ENCODE assay signal across 8 mouse cellular contexts in genomic region chr5:24261098-24261497, GRCm38 (mm10).
DNase-seq lines count a peak whose midpoint lies in the region; ATAC-seq and TF ChIP-seq lines count a peak whose summit lies in the region.

No protein-coding gene starts in this region.

- no peak for TF ChIP-seq POLR2A in small intestine, adult 2 months (IDR thresholded peaks at IDR 0.05; ENCODE audit: low read depth, low read length)

- no peak overlapping the region for H3K4me3 ChIP-seq in intestine, embryonic 14.5 days (ENCODE audit: low read depth, low read length)
- no peak overlapping the region for H3K4me3 ChIP-seq in intestine, embryonic 16.5 days (ENCODE audit: low read length)
- no peak overlapping the region for H3K4me3 ChIP-seq in midbrain, embryonic 15.5 days
- H3K4me3 ChIP-seq in small intestine, adult 2 months (ENCODE audit: low read depth, low read length): no peak overlapping the region

- WGBS in intestine, embryonic 14.5 days: 11% methylated on average over 7 of the region's 7 CpGs
- WGBS in intestine, embryonic 16.5 days: 8% methylated on average over 7 of the region's 7 CpGs
- WGBS in midbrain, embryonic 15.5 days: 17% methylated on average over 7 of the region's 7 CpGs
- 9% methylated on average over 7 of the region's 7 CpGs for WGBS in small intestine, adult 2 months

- H3K4me2 ChIP-seq in intestine, embryonic 14.5 days (ENCODE audit: low read length): no peak overlapping the region
- no peak overlapping the region for H3K4me2 ChIP-seq in intestine, embryonic 16.5 days (ENCODE audit: low read depth, low read length)
- H3K4me2 ChIP-seq in midbrain, embryonic 15.5 days: no peak overlapping the region

- no peak; the same call in 1 of the 2 replicates for ATAC-seq in intestine, embryonic 14.5 days (replicated peaks; ENCODE audit: low FRiP score, low TSS enrichment, low read depth)
- no peak for ATAC-seq in intestine, embryonic 16.5 days
- 0 out of 2 replicates have a peak, but pooled peaks have one; percentile 60 for ATAC-seq in midbrain, embryonic 15.5 days (replicated peaks)

- H3K9ac ChIP-seq in intestine, embryonic 14.5 days (ENCODE audit: low read length): no peak overlapping the region
- H3K9ac ChIP-seq in intestine, embryonic 16.5 days (ENCODE audit: low read depth, low read length): no peak overlapping the region
- H3K9ac ChIP-seq in midbrain, embryonic 15.5 days: no peak overlapping the region

- intact Hi-C loops in left cerebral cortex, postnatal 10 days (cut with DNase I): no loop called here

- peaks cover 10% of the 10 kb centered on the region for H3K4me1 ChIP-seq in intestine, embryonic 14.5 days (replicated peaks; ENCODE audit: control insufficient read depth, insufficient read depth, low read length)
- H3K4me1 ChIP-seq in intestine, embryonic 16.5 days (ENCODE audit: control insufficient read depth, insufficient read depth, low read length): peaks cover 9% of the 10 kb centered on the region
- H3K4me1 ChIP-seq in midbrain, embryonic 15.5 days: no peaks in the 10 kb centered on the region
- peaks cover 3% of the 10 kb centered on the region; the same call in 1 of the 2 replicates for H3K4me1 ChIP-seq in small intestine, adult 2 months (ENCODE audit: control insufficient read depth, insufficient read depth, insufficient read length, low read length)

- H3K9me3 ChIP-seq in intestine, embryonic 14.5 days (ENCODE audit: control insufficient read depth, low read length): no peaks in the 10 kb centered on the region
- no peaks in the 10 kb centered on the region for H3K9me3 ChIP-seq in intestine, embryonic 16.5 days (ENCODE audit: control insufficient read depth, low read length)
- no peaks in the 10 kb centered on the region for H3K9me3 ChIP-seq in midbrain, embryonic 15.5 days

- no peak overlapping the region for H3K27ac ChIP-seq in intestine, embryonic 14.5 days (ENCODE audit: low read depth)
- H3K27ac ChIP-seq in intestine, embryonic 16.5 days (ENCODE audit: low read length): no peak overlapping the region
- H3K27ac ChIP-seq in midbrain, embryonic 15.5 days: no peak overlapping the region
- H3K27ac ChIP-seq in small intestine, adult 2 months (ENCODE audit: insufficient read depth, low read depth, low read length): no peak overlapping the region

- H3K27me3 ChIP-seq in intestine, embryonic 14.5 days (replicated peaks; ENCODE audit: control insufficient read depth, insufficient read depth, low read length): no peaks in the 10 kb centered on the region
- H3K27me3 ChIP-seq in intestine, embryonic 16.5 days (replicated peaks; ENCODE audit: control insufficient read depth, insufficient read depth, low read length): no peaks in the 10 kb centered on the region
- no peaks in the 10 kb centered on the region for H3K27me3 ChIP-seq in midbrain, embryonic 15.5 days (replicated peaks)
- H3K27me3 ChIP-seq in small intestine, adult 2 months (ENCODE audit: control insufficient read depth, insufficient read depth, low read length): no peaks in the 10 kb centered on the region

- H3K36me3 ChIP-seq in intestine, embryonic 14.5 days (ENCODE audit: control insufficient read depth, insufficient read depth, low read length): no peaks in the 10 kb centered on the region
- no peaks in the 10 kb centered on the region for H3K36me3 ChIP-seq in intestine, embryonic 16.5 days (ENCODE audit: control insufficient read depth, insufficient read depth, low read length)
- H3K36me3 ChIP-seq in midbrain, embryonic 15.5 days (replicated peaks): no peaks in the 10 kb centered on the region
- H3K36me3 ChIP-seq in small intestine, adult 2 months (ENCODE audit: control insufficient read depth, insufficient read depth, low read length): no peaks in the 10 kb centered on the region

- peak; percentile 78; the same call in 1 of the 2 replicates for TF ChIP-seq CTCF in small intestine, adult 2 months (IDR thresholded peaks at IDR 0.05; ENCODE audit: extremely low read depth, insufficient read length, insufficient replicate concordance, low read depth, low read length)

- DNase-seq in intestine, embryonic 14.5 days (ENCODE audit: low spot score): peak; percentile 86
- peak; percentile 84 to 88 for DNase-seq in cerebellum, postnatal 10 days
- DNase-seq in frontal cortex, postnatal 10 days (ENCODE audit: low spot score in 2 of 2): peak; percentile 26 to 61
- DNase-seq in induced T-regulatory cell, adult 2 months (ENCODE audit: low read depth): peak; percentile 87
- DNase-seq in left cerebral cortex, postnatal 10 days (ENCODE audit: extremely low spot score in 1 of 2, low spot score in 2 of 2): peak; percentile 62 to 77
